Mouse (Mus musculus): ENCODE measurements at regions not wholly inside any gene's neighbourhood (a gene's known extent, or its start where the extent isn't known, plus 50 kb on each side); places are given as distances from the start of the nearest gene placed in this dataset.
"Not testable (repeated sequence)": the region's sequence is repeated elsewhere in the genome, so short reads cannot be mapped to it uniquely, and the experiment has no call there.

DNA sequence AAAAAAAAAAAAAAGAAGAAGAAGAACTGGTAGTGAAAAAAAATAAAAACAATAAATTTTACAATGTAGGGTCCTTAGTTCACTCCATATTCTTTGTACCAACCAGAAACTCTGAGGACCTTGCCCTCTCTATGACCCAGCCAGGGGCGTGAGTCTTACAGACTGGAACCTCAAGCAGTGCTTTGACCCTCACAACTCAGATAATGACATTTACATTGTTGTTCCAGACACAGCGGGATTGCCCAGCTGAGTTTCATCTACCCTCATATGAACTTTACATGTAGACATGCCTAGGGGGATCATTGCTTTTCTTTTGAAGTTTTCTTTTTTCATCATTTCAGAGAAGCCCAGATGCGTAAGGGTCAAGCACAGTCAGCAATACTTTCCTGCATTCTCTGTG is 1496.6 kb upstream of the 4931417E11Rik start:
- no peak for ATAC-seq
- Histone ChIP-seq H3K4me3 (replicated peaks; ENCODE audit: low read length) (no peak overlapping the region), H3K36me3 (ENCODE audit: control insufficient read depth, insufficient read depth) (no peaks in the 10 kb centered on the region), H3K9me3 (ENCODE audit: control insufficient read depth, low read length) (no peaks in the 10 kb centered on the region), H3K4me2 (ENCODE audit: low read length) (no peak overlapping the region), H3K4me1 (replicated peaks; ENCODE audit: control insufficient read depth, insufficient read depth, low read length) (no peaks in the 10 kb centered on the region), H3K27ac (ENCODE audit: low read length) (no peak overlapping the region), H3K27me3 (replicated peaks; ENCODE audit: control insufficient read depth, insufficient read depth, low read length) (no peaks in the 10 kb centered on the region), H3K9ac (replicated peaks; ENCODE audit: low read depth, low read length) (no peak overlapping the region)
- WGBS = 84% methylated on average over 3 of the region's 3 CpGs

DNA sequence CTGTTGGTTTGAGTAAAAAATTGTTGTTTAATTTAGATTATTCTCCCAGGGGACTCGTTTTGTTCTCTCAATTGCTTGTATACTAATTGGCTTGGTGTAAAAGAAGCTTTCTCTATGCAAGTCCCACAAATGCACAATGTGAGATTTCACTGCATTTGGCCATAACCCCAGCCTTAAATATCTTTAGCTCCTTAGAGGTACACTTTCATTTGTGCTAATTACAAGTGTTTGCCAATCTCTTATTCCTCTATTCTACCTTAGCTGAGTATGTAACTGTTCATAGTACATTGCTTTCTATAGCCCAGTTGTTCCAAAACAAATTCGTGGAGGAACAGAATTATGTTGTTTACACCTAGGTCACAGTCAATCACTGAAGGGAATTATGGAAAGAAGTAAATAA is 1459.0 kb upstream of the 4931417E11Rik start:
- H3K36me3 ChIP-seq (ENCODE audit: control insufficient read depth, insufficient read depth) = no peaks in the 10 kb centered on the region
- no peak for ATAC-seq
- H3K27me3 ChIP-seq (replicated peaks; ENCODE audit: control insufficient read depth, insufficient read depth, low read length) = no peaks in the 10 kb centered on the region
- H3K4me2 ChIP-seq (ENCODE audit: low read length) = no peak overlapping the region
- no peak overlapping the region for H3K9ac ChIP-seq (replicated peaks; ENCODE audit: low read depth, low read length)
- no peak overlapping the region for H3K27ac ChIP-seq (ENCODE audit: low read length)
- H3K4me1 ChIP-seq (replicated peaks; ENCODE audit: control insufficient read depth, insufficient read depth, low read length) = no peaks in the 10 kb centered on the region
- no peak overlapping the region for H3K4me3 ChIP-seq (replicated peaks; ENCODE audit: low read length)
- H3K9me3 ChIP-seq (ENCODE audit: control insufficient read depth, low read length) = no peaks in the 10 kb centered on the region
- WGBS = 44% methylated on average over 2 of the region's 2 CpGs

DNA sequence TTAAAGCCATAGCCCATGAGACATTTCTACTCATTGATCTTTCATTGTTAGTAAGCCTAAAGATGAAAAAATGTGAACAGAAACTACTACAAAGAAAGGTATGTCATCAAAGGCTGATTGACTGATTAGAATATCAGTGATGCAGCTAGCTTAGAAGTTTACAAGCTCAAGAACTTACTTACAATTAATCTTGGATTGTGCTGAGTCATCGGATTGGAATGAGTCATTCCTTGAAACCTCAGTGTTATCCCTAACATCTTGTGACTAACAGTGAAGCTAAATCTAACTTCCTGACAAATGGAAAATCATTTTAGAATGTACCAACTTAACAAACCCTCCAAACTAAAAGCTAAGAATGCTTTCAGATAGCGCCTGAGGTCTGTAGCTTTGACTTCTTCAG is 1434.1 kb upstream of the 4931417E11Rik start:
- H3K9me3 ChIP-seq (ENCODE audit: control insufficient read depth, low read length) = no peaks in the 10 kb centered on the region
- no peak overlapping the region for H3K9ac ChIP-seq (replicated peaks; ENCODE audit: low read depth, low read length)
- ATAC-seq = no peak
- no peaks in the 10 kb centered on the region for H3K36me3 ChIP-seq (ENCODE audit: control insufficient read depth, insufficient read depth)
- no peaks in the 10 kb centered on the region for H3K4me1 ChIP-seq (replicated peaks; ENCODE audit: control insufficient read depth, insufficient read depth, low read length)
- no peak overlapping the region for H3K4me2 ChIP-seq (ENCODE audit: low read length)
- no peak overlapping the region for H3K27ac ChIP-seq (ENCODE audit: low read length)
- no peaks in the 10 kb centered on the region for H3K27me3 ChIP-seq (replicated peaks; ENCODE audit: control insufficient read depth, insufficient read depth, low read length)
- WGBS = 91% methylated on average over 2 of the region's 2 CpGs
- no peak overlapping the region for H3K4me3 ChIP-seq (replicated peaks; ENCODE audit: low read length)

DNA sequence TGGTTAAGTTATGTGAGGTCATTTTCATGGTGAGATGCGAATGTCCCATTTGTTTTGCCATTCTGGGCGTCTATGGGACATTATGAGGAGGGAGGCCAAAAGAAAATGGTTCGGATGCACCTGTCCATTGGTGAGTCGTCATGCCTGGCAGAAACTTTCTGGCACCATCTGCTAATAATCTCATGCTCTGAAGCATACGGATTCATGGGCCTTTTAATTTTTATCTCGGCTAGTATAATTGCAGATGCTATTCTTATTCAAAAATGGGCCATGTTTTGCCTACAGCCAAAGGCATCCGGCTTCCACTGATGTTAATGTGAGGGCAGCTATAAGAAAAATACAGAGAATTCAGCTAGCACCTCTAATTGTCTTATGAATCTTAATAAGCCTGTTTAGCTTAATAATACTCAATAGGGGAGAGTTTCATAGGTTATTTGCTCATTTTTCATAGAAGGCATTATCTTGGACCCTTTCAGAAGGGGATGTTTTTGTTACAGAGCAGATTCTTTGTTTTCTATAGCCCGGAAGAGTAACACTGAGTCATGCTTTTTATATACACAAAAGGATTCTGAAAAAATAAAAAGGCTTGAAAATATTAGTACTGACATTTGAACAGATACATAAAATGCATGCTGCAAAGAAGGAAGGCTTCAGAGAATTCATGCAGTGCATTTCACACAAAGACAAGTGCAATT is 1401.3 kb upstream of the 4931417E11Rik start:
- Histone ChIP-seq H3K9ac (replicated peaks; ENCODE audit: low read depth, low read length) (no peak overlapping the region), H3K27ac (ENCODE audit: low read length) (no peak overlapping the region), H3K27me3 (replicated peaks; ENCODE audit: control insufficient read depth, insufficient read depth, low read length) (no peaks in the 10 kb centered on the region), H3K4me1 (replicated peaks; ENCODE audit: control insufficient read depth, insufficient read depth, low read length) (peaks cover 4% of the 10 kb centered on the region), H3K9me3 (ENCODE audit: control insufficient read depth, low read length) (no peaks in the 10 kb centered on the region), H3K36me3 (ENCODE audit: control insufficient read depth, insufficient read depth) (no peaks in the 10 kb centered on the region), H3K4me2 (ENCODE audit: low read length) (no peak overlapping the region), H3K4me3 (replicated peaks; ENCODE audit: low read length) (no peak overlapping the region)
- ATAC-seq = peak; percentile 47; the same call in 1 of the 2 replicates
- 38% methylated on average over 8 of the region's 8 CpGs for WGBS

DNA sequence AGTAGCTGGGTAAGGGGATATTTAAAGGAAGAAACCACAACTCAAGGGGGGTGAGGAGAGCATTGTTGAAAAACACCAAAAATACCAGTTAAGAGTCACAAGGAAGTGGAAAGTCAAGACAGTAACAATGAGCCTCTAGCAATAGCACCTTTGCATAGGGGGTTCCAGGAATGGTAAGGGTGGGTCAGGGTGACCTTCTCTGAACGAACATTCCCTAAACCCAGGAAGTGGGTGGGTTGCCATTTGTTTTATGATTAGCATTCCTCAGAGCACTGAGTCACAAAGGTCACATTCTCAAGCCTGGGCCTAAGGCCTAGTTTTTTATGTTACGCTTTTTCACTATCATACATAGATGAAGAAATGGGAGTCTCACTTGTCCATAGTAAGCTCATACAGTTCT is 1351.2 kb upstream of the 4931417E11Rik start:
- not testable (repeated sequence) for H3K27me3 ChIP-seq (replicated peaks; ENCODE audit: control insufficient read depth, insufficient read depth, low read length); H3K4me1 ChIP-seq (replicated peaks; ENCODE audit: control insufficient read depth, insufficient read depth, low read length); H3K36me3 ChIP-seq (ENCODE audit: control insufficient read depth, insufficient read depth); ATAC-seq; H3K9ac ChIP-seq (replicated peaks; ENCODE audit: low read depth, low read length); H3K4me3 ChIP-seq (replicated peaks; ENCODE audit: low read length); H3K27ac ChIP-seq (ENCODE audit: low read length); H3K9me3 ChIP-seq (ENCODE audit: control insufficient read depth, low read length); H3K4me2 ChIP-seq (ENCODE audit: low read length)
- WGBS = 89% methylated on average over 2 of the region's 2 CpGs

Measured in forebrain, embryonic 16.5 days (tissue).